Mouse (Mus musculus) spleen, postnatal 14 days (tissue): Measurements from ENCODE around the gene 9930104L06Rik.

Source experiments
- DNase-seq, 2 experiments: peaks; one replicate each; pipeline ENCODE4 v3.0.0; 2021 to 2022; ENCODE audit warnings: low spot score in 2 of 2

Gene 9930104L06Rik

DNA sequence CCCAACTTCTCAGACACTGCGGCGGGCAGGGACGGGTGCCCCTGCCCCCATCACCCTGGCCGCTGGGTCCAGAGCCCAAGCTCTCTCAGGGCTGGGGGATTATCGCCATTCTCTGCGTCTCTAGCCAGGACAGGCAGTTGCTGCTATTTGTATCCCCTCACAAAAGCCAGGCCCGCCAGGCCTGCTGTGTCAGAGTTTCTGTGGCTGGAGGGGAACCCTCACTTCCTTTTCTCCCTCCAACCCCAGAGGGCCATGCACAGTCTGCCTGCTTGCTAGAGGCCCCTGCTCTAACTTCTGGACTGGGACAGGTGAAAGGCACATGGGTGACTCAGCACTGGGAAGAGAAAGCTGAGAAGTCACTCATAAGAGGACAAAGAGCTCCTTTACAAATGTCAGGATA, 53.5 kb downstream of the 9930104L06Rik start:
- DNase-seq: no peak
